Comparison of ENCODE assay signal across 14 mouse cellular contexts in genomic region chr8:91572630-91573029, GRCm38 (mm10).
A peak's percentile ranks its signal among the peaks of the same experiment; 100 is the strongest.
DNase-seq lines count a peak whose midpoint lies in the region; ATAC-seq and TF ChIP-seq lines count a peak whose summit lies in the region.
"Had no signal": no experiment of that assay in that cellular context is flagged by ENCODE, and none has a peak within 500 bp of the region (broad histone marks: within the 10 kb centered on the region; RNA-seq: fewer than 3 reads in every experiment).

No protein-coding gene starts in this region.

- DNase-seq in heart, embryonic 10.5 days (ENCODE audit: low spot score) = no peak
- no peak for DNase-seq in heart, adult 2 months
- peak; percentile 22 for DNase-seq in lung, adult 2 months
- DNase-seq in lung, postnatal 10 days = no peak
- DNase-seq in thymus, postnatal 4 days = no peak
- no peak for DNase-seq in urinary bladder, adult 2 months (ENCODE audit: low spot score)
- DNase-seq: adrenal gland, postnatal 14 days; cerebellum, postnatal 14 days had no signal

- WGBS in heart, embryonic 10.5 days = 16% methylated on average over 4 of the region's 4 CpGs
- WGBS in heart, adult 2 months = 49% methylated on average over 4 of the region's 4 CpGs
- WGBS in lung, adult 2 months = 38% methylated on average over 4 of the region's 4 CpGs
- 18% methylated on average over 4 of the region's 4 CpGs for whole genome bisulfite sequencing in kidney, embryonic 16.5 days
- WGBS in stomach, embryonic 16.5 days = 39% methylated on average over 4 of the region's 4 CpGs

- intact Hi-C loops in heart, adult 2 months (cut with DNase I) = no loop called here

- TF ChIP-seq EP300 in heart, adult 2 months (IDR thresholded peaks at IDR 0.05; ENCODE audit: insufficient read depth, low read depth, low read length) = no peak

- no peak for TF ChIP-seq POLR2A in heart, adult 2 months (IDR thresholded peaks at IDR 0.05; ENCODE audit: insufficient read depth, low read depth, low read length)
- TF ChIP-seq POLR2A in lung, adult 2 months (IDR thresholded peaks at IDR 0.05; ENCODE audit: borderline replicate concordance, extremely low read depth, low read depth, low read length) = no peak

- no peaks in the 10 kb centered on the region for H3K36me3 ChIP-seq in heart, embryonic 10.5 days
- H3K36me3 ChIP-seq in heart, adult 2 months (ENCODE audit: control insufficient read depth, insufficient read depth, low read length) = no peaks in the 10 kb centered on the region
- H3K36me3 ChIP-seq in kidney, embryonic 16.5 days (ENCODE audit: insufficient read depth, low read length) = no peaks in the 10 kb centered on the region
- no peaks in the 10 kb centered on the region for H3K36me3 ChIP-seq in stomach, embryonic 16.5 days (ENCODE audit: control insufficient read depth, insufficient read depth, low read length)
- H3K36me3 ChIP-seq: embryonic facial prominence, embryonic 12.5 days; liver, embryonic 15.5 days; stomach, embryonic 15.5 days had no signal

- peak overlapping the region; percentile 60 for H3K27ac ChIP-seq in heart, embryonic 10.5 days
- H3K27ac ChIP-seq in heart, adult 2 months = no peak overlapping the region
- H3K27ac ChIP-seq in kidney, embryonic 16.5 days (ENCODE audit: low read length) = peak overlapping the region; percentile 34; the same call in 1 of the 2 replicates
- no peak overlapping the region for H3K27ac ChIP-seq in stomach, embryonic 16.5 days (ENCODE audit: low read length)
- H3K27ac ChIP-seq: embryonic facial prominence, embryonic 12.5 days; liver, embryonic 15.5 days; stomach, embryonic 15.5 days had no signal

- TF ChIP-seq CTCF in heart, adult 2 months (IDR thresholded peaks at IDR 0.05) = no peak
- no peak for TF ChIP-seq CTCF in lung, adult 2 months (IDR thresholded peaks at IDR 0.05; ENCODE audit: insufficient read depth, low read length)

- H3K4me1 ChIP-seq in heart, embryonic 10.5 days = peaks cover 67% of the 10 kb centered on the region
- H3K4me1 ChIP-seq in heart, adult 2 months (ENCODE audit: control insufficient read depth, insufficient read depth, low read length) = peaks cover 15% of the 10 kb centered on the region
- H3K4me1 ChIP-seq in lung, adult 2 months (ENCODE audit: control insufficient read depth, insufficient read depth, low read length) = no peaks in the 10 kb centered on the region
- H3K4me1 ChIP-seq in kidney, embryonic 16.5 days (ENCODE audit: insufficient read depth, low read length) = peaks cover 53% of the 10 kb centered on the region
- H3K4me1 ChIP-seq in stomach, embryonic 16.5 days (ENCODE audit: control insufficient read depth, insufficient read depth, low read length) = peaks cover 18% of the 10 kb centered on the region

- no peaks in the 10 kb centered on the region for H3K79me2 ChIP-seq in heart, adult 2 months (replicated peaks; ENCODE audit: control insufficient read depth, insufficient read depth, low read length)

- no peaks in the 10 kb centered on the region for H3K27me3 ChIP-seq in heart, embryonic 10.5 days (ENCODE audit: insufficient read depth, poor library complexity, severe bottlenecking)
- no peaks in the 10 kb centered on the region for H3K27me3 ChIP-seq in heart, adult 2 months (ENCODE audit: control insufficient read depth, insufficient read depth, low read length)
- no peaks in the 10 kb centered on the region for H3K27me3 ChIP-seq in kidney, embryonic 16.5 days (ENCODE audit: insufficient read depth, low read length)
- no peaks in the 10 kb centered on the region for H3K27me3 ChIP-seq in stomach, embryonic 16.5 days (ENCODE audit: control insufficient read depth, insufficient read depth, low read length)
- H3K27me3 ChIP-seq: liver, embryonic 15.5 days; stomach, embryonic 15.5 days had no signal

- no peak overlapping the region for H3K4me3 ChIP-seq in heart, embryonic 10.5 days
- no peak overlapping the region for H3K4me3 ChIP-seq in heart, adult 2 months
- H3K4me3 ChIP-seq in lung, adult 2 months (replicated peaks; ENCODE audit: extremely low read depth, low read depth, low read length) = no peak overlapping the region
- H3K4me3 ChIP-seq in kidney, embryonic 16.5 days (ENCODE audit: low read length) = no peak overlapping the region
- H3K4me3 ChIP-seq in stomach, embryonic 16.5 days (replicated peaks; ENCODE audit: low read length) = no peak overlapping the region
- H3K4me3 ChIP-seq: embryonic facial prominence, embryonic 12.5 days; liver, embryonic 15.5 days; stomach, embryonic 15.5 days had no signal

- no peaks in the 10 kb centered on the region for H3K9me3 ChIP-seq in heart, embryonic 10.5 days
- no peaks in the 10 kb centered on the region for H3K9me3 ChIP-seq in kidney, embryonic 16.5 days (ENCODE audit: low read length)
- no peaks in the 10 kb centered on the region for H3K9me3 ChIP-seq in stomach, embryonic 16.5 days (replicated peaks; ENCODE audit: control insufficient read depth, low read length)
- H3K9me3 ChIP-seq: embryonic facial prominence, embryonic 12.5 days; liver, embryonic 15.5 days; stomach, embryonic 15.5 days had no signal

- peak; percentile 64 for ATAC-seq in kidney, embryonic 16.5 days (ENCODE audit: low FRiP score, low TSS enrichment)
- ATAC-seq in stomach, embryonic 16.5 days (ENCODE audit: insufficient read depth, low FRiP score) = peak; percentile 62; the same call in 1 of the 2 replicates
- ATAC-seq: inflammation-experienced regulatory T-cells, adult 6 months had no signal

- H3K4me2 ChIP-seq in kidney, embryonic 16.5 days (replicated peaks; ENCODE audit: low read depth, low read length) = no peak overlapping the region
- H3K4me2 ChIP-seq in stomach, embryonic 16.5 days (ENCODE audit: low read depth, low read length) = no peak overlapping the region
- H3K4me2 ChIP-seq: embryonic facial prominence, embryonic 12.5 days; liver, embryonic 15.5 days; stomach, embryonic 15.5 days had no signal

- no peak overlapping the region for H3K9ac ChIP-seq in heart, adult 2 months (ENCODE audit: low read depth, low read length)
- H3K9ac ChIP-seq in kidney, embryonic 16.5 days (replicated peaks; ENCODE audit: low read length) = no peak overlapping the region
- no peak overlapping the region for H3K9ac ChIP-seq in stomach, embryonic 16.5 days (ENCODE audit: low read length)
- H3K9ac ChIP-seq: embryonic facial prominence, embryonic 12.5 days; liver, embryonic 15.5 days; stomach, embryonic 15.5 days had no signal

Comparison
In these comparisons a context has a peak if more than half of its experiments do, and no peak if none do; other contexts are left out.
1. H3K27ac ChIP-seq: peak in heart, embryonic 10.5 days (single experiment) and kidney, embryonic 16.5 days (single experiment); none in heart, adult 2 months (single experiment) and stomach, embryonic 16.5 days (single experiment).